Mouse (Mus musculus): Measurements from ENCODE around the gene 1110059E24Rik.

DNA sequence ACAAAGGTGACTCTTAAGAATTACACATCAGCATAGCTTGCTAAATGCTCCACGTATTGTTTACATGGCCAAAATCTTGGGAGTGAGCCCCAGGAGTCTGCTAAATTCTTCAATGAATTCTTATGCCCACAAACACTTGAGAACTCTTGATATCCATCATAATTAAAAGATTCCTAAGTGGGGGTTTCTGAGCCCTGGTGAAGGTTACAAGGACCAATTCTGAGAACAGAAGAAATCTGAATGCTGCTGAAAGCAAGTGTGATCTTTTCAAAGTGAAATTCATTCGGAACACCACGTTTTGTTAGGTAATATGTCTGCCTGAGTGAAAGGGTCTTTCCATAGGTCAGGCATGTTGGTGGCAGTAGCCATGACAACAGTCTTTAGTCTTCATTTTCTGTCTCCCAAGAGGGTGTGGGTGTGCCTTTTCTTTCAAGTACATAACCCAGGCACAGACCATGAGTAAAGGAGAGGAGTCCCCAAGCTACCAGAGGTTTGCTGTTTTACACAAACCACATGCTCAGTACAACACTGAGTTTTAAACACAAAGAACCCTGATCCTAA, 51.2 kb downstream of the 1110059E24Rik start:
- TF ChIP-seq CTCF (IDR thresholded peaks at IDR 0.05; ENCODE audit: control insufficient read depth, insufficient read depth, insufficient read length): no peak
- no peak for TF ChIP-seq CEBPB (IDR thresholded peaks at IDR 0.05; ENCODE audit: low read depth)
- no peak for TF ChIP-seq MYOG (IDR thresholded peaks at IDR 0.05; ENCODE audit: control insufficient read depth, extremely low read depth, insufficient read length)
- no peak for TF ChIP-seq FOSL1 (IDR thresholded peaks at IDR 0.05; ENCODE audit: insufficient read depth, low read length, poor library complexity, severe bottlenecking)
- TF ChIP-seq USF1 (IDR thresholded peaks at IDR 0.05; ENCODE audit: low read depth): no peak
- TF ChIP-seq MYOD1 (IDR thresholded peaks at IDR 0.05; ENCODE audit: control insufficient read depth, insufficient read length, low read depth): no peak
